In the genomic region with DNA sequence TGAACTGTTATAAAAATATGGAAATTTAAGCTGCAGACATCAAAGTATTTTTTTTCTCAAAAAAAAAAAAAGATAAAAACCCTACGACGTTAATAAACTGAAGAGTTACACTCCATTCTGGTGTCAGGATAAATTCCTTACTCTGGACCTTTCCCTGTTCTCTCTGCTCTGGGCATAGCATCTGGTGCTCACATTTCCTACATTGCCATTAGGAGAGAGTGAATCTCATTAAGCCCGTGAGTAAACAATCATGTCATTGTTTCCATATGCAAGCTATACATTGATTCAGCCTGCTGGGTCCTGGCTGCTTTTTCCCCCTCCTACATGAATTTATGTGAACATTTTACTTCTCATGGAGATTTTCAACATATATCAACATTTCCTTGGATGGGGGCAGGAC, we compare ENCODE assay signal across 14 mouse cellular contexts.
DNase-seq lines count a peak whose midpoint lies in the region; ATAC-seq lines count a peak whose summit lies in the region.
"Had no signal": no experiment of that assay in that cellular context is flagged by ENCODE, and none has a peak within 500 bp of the region (broad histone marks: within the 10 kb centered on the region; RNA-seq: fewer than 3 reads in every experiment).

No protein-coding gene starts in this region.

- WGBS in embryonic facial prominence, embryonic 11.5 days = 16% methylated on average over 3 of the region's 3 CpGs
- 15% methylated on average over 3 of the region's 3 CpGs for WGBS in hindbrain, embryonic 14.5 days
- 25% methylated on average over 3 of the region's 3 CpGs for WGBS in midbrain, embryonic 15.5 days

- H3K4me1 ChIP-seq in embryonic facial prominence, embryonic 11.5 days (ENCODE audit: control insufficient read depth, insufficient read depth, low read length) = no peaks in the 10 kb centered on the region; the same call in 1 of the 2 replicates
- peaks cover 17% of the 10 kb centered on the region for H3K4me1 ChIP-seq in hindbrain, embryonic 14.5 days (replicated peaks; ENCODE audit: control insufficient read depth, insufficient read depth, low read length)
- H3K4me1 ChIP-seq in midbrain, embryonic 15.5 days = peaks cover 7% of the 10 kb centered on the region
- H3K4me1 ChIP-seq: heart, embryonic 13.5 days; liver, embryonic 15.5 days had no signal

- peak; percentile 72; the same call in 1 of the 2 replicates for ATAC-seq in embryonic facial prominence, embryonic 11.5 days (replicated peaks; ENCODE audit: insufficient number of reproducible peaks, low FRiP score, low TSS enrichment, low read depth)
- 0 out of 2 replicates have a peak, but pooled peaks have one; percentile 40 for ATAC-seq in hindbrain, embryonic 14.5 days (ENCODE audit: low FRiP score)
- 0 out of 2 replicates have a peak, but pooled peaks have one; percentile 67 for ATAC-seq in midbrain, embryonic 15.5 days (replicated peaks)
- ATAC-seq: CD4-positive, CD25-positive, alpha-beta regulatory T cell, adult 4 months had no signal

- H3K4me2 ChIP-seq in embryonic facial prominence, embryonic 11.5 days (ENCODE audit: low read depth, low read length) = no peak overlapping the region
- no peak overlapping the region for H3K4me2 ChIP-seq in hindbrain, embryonic 14.5 days (replicated peaks)
- H3K4me2 ChIP-seq in midbrain, embryonic 15.5 days = no peak overlapping the region
- H3K4me2 ChIP-seq: heart, embryonic 13.5 days; kidney, embryonic 15.5 days; liver, embryonic 15.5 days had no signal

- no peaks in the 10 kb centered on the region for H3K9me3 ChIP-seq in embryonic facial prominence, embryonic 11.5 days (replicated peaks; ENCODE audit: control insufficient read depth, low read length)
- H3K9me3 ChIP-seq in hindbrain, embryonic 14.5 days (ENCODE audit: control insufficient read depth, low read length) = no peaks in the 10 kb centered on the region
- H3K9me3 ChIP-seq in midbrain, embryonic 15.5 days = no peaks in the 10 kb centered on the region
- H3K9me3 ChIP-seq: heart, embryonic 13.5 days; kidney, embryonic 15.5 days; liver, embryonic 15.5 days had no signal

- no peaks in the 10 kb centered on the region for H3K27me3 ChIP-seq in embryonic facial prominence, embryonic 11.5 days (ENCODE audit: control insufficient read depth, insufficient read depth, low read length)
- no peaks in the 10 kb centered on the region for H3K27me3 ChIP-seq in hindbrain, embryonic 14.5 days (ENCODE audit: control insufficient read depth, insufficient read depth, low read length)
- H3K27me3 ChIP-seq in midbrain, embryonic 15.5 days (replicated peaks) = no peaks in the 10 kb centered on the region
- H3K27me3 ChIP-seq: heart, embryonic 13.5 days; kidney, embryonic 15.5 days; liver, embryonic 15.5 days had no signal

- no peaks in the 10 kb centered on the region for H3K36me3 ChIP-seq in embryonic facial prominence, embryonic 11.5 days (replicated peaks; ENCODE audit: control insufficient read depth, insufficient read depth, low read depth, low read length)
- no peaks in the 10 kb centered on the region for H3K36me3 ChIP-seq in hindbrain, embryonic 14.5 days (replicated peaks; ENCODE audit: control insufficient read depth, insufficient read depth)
- no peaks in the 10 kb centered on the region for H3K36me3 ChIP-seq in midbrain, embryonic 15.5 days (replicated peaks)
- H3K36me3 ChIP-seq: heart, embryonic 13.5 days; kidney, embryonic 15.5 days; liver, embryonic 15.5 days had no signal

- H3K9ac ChIP-seq in embryonic facial prominence, embryonic 11.5 days (replicated peaks; ENCODE audit: low read length) = no peak overlapping the region
- no peak overlapping the region for H3K9ac ChIP-seq in hindbrain, embryonic 14.5 days
- no peak overlapping the region for H3K9ac ChIP-seq in midbrain, embryonic 15.5 days
- H3K9ac ChIP-seq: heart, embryonic 13.5 days; kidney, embryonic 15.5 days; liver, embryonic 15.5 days had no signal

- H3K4me3 ChIP-seq in embryonic facial prominence, embryonic 11.5 days (ENCODE audit: low read depth, low read length) = no peak overlapping the region
- no peak overlapping the region for H3K4me3 ChIP-seq in hindbrain, embryonic 14.5 days (replicated peaks; ENCODE audit: low read length)
- H3K4me3 ChIP-seq in midbrain, embryonic 15.5 days = no peak overlapping the region
- H3K4me3 ChIP-seq: heart, embryonic 13.5 days; kidney, embryonic 15.5 days; liver, embryonic 15.5 days had no signal

- peak; percentile 61 for DNase-seq in embryo, embryonic 10.5 days (ENCODE audit: low spot score)
- peak; percentile 70 for DNase-seq in embryonic facial prominence, embryonic 11.5 days (ENCODE audit: low spot score)
- no peak for DNase-seq in hindbrain, embryonic 14.5 days (ENCODE audit: low spot score)
- DNase-seq in cerebellum, adult 18-20 months = no peak
- DNase-seq in spleen, postnatal 10 days (ENCODE audit: low spot score in 2 of 2) = no peak
- DNase-seq in layer of hippocampus, postnatal 14 days (ENCODE audit: low spot score in 2 of 2) = no peak
- no peak for DNase-seq in heart, postnatal 25 days (ENCODE audit: low spot score)
- DNase-seq: cerebellum, adult 11 months; thymus, postnatal 36 days had no signal

- intact Hi-C loops in heart, postnatal 25 days (cut with DNase I) = no loop called here

- H3K27ac ChIP-seq in embryonic facial prominence, embryonic 11.5 days (replicated peaks; ENCODE audit: low read depth, low read length) = no peak overlapping the region
- peak overlapping the region; percentile 61 for H3K27ac ChIP-seq in hindbrain, embryonic 14.5 days
- H3K27ac ChIP-seq in midbrain, embryonic 15.5 days = 0 out of 2 replicates have a peak overlapping the region, but pooled peaks have one; percentile 50
- H3K27ac ChIP-seq: heart, embryonic 13.5 days; kidney, embryonic 15.5 days; liver, embryonic 15.5 days had no signal

Comparison
In these comparisons a context has a peak if more than half of its experiments do, and no peak if none do; other contexts are left out.
1. DNase-seq: peak in embryo, embryonic 10.5 days (single experiment) and embryonic facial prominence, embryonic 11.5 days (single experiment); none in hindbrain, embryonic 14.5 days (single experiment), cerebellum, adult 18-20 months (0 of 2), spleen, postnatal 10 days (0 of 2), layer of hippocampus, postnatal 14 days (0 of 2) and heart, postnatal 25 days (single experiment).
2. Peak in every context shown above with its lines, with median percentiles within 50 percentile points of each other: ATAC-seq.